Mouse (Mus musculus) lung, postnatal 0 days (tissue): ENCODE data around the gene Gpr180.

ENCODE experiments used
- CTCF ChIP-seq: IDR thresholded peaks from 2 replicates; pipeline ENCODE4 v1.5.1; 2016; ENCODE audit warnings: antibody characterized with exemption, mild to moderate bottlenecking
- EP300 ChIP-seq: IDR thresholded peaks from 2 replicates; pipeline ENCODE4 v1.6.1; 2016; ENCODE audit warnings: antibody characterized with exemption, mild to moderate bottlenecking, control low read depth

DNA sequence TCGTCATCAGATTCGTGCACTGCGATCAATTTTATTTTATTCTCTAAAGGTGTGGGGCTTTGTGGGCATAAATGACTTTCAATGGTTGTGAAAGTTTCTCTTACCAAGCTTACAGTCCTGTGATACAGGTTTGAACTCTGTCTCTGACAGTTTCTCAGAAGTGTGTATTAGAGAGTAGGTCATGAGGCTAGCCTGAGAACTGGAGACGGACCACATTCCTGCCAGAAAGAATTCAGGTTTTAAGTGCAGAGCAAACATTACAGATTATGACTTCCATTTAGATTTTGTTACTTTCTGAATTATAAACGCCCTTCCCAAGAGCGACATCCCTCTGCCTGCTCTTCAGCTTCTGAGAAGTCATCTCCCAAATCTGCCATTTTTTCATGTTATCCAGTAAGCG, 42.7 kb downstream of the Gpr180 start:
- TF ChIP-seq CTCF (no peak), EP300 (no peak)
